Mouse (Mus musculus) cerebellum, adult 2 months (tissue): ENCODE measurements at regions not wholly inside any gene's neighbourhood (a gene's known extent, or its start where the extent isn't known, plus 50 kb on each side); places are given as distances from the start of the nearest gene placed in this dataset.

ENCODE experiments used
- CTCF ChIP-seq: fragments of 200-500 bp; IDR thresholded peaks from 2 replicates; pipeline ENCODE4 v1.5.1; 2011; ENCODE audit warnings: low read depth, mild to moderate bottlenecking, control low read depth, low read length, moderate library complexity, borderline replicate concordance; ENCODE audit not compliant: insufficient read depth
- POLR2A ChIP-seq: fragments of 200-500 bp; IDR thresholded peaks from 2 replicates; pipeline ENCODE4 v1.6.1; 2011; ENCODE audit warnings: low read length, control low read depth, borderline replicate concordance; ENCODE audit not compliant: insufficient read depth

DNA sequence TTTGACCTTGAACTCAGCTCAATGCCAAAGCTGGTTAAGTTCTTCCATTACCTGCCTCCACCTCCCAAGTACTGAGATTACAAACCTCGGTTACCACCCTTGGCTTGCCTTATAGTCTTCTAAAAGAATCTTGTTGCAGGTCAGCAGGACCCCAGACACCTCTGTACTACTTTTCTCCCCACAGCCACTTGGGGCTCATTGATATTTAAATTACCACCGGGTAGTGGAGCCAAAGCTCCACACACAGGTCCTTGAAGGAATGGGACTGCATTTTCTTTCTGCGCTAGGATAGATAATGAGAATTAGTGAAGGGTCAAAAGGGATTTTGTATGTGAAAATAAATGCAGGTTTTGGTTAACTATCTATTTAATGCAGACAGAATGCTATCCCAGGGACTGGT lies 326.5 kb upstream of the Api5 start:
- TF ChIP-seq CTCF (no peak), POLR2A (no peak)
